Comparison of ENCODE assay signal across 8 mouse cellular contexts in genomic region chr11:22512038-22513001, GRCm38 (mm10). TPM values are rescaled to one million over a fixed set of nuclear protein-coding genes. Genes with fewer than 3 reads are reported as not detected.
DNase-seq lines count a peak whose midpoint lies in the region; ATAC-seq and TF ChIP-seq lines count a peak whose summit lies in the region.

TSS of gene Tmem17 (plus strand) at chr11:22512088.

- peak within 1 kb of the TSS; percentile 69 for H3K4me2 ChIP-seq in forebrain, embryonic 13.5 days
- H3K4me2 ChIP-seq in heart, postnatal 0 days (ENCODE audit: low read depth, low read length) = peak within 1 kb of the TSS; percentile 93
- H3K4me2 ChIP-seq in liver, embryonic 15.5 days = peak within 1 kb of the TSS; percentile 85
- H3K4me2 ChIP-seq in neural tube, embryonic 11.5 days (ENCODE audit: low read depth) = peak within 1 kb of the TSS; percentile 68
- H3K4me2 ChIP-seq in stomach, embryonic 16.5 days (ENCODE audit: low read depth, low read length) = peak within 1 kb of the TSS; percentile 71

- under 1% methylated on average over 61 of the region's 73 CpGs for WGBS in forebrain, embryonic 13.5 days
- WGBS in heart, postnatal 0 days = under 1% methylated on average over 73 of the region's 73 CpGs
- 1% methylated on average over 73 of the region's 73 CpGs for WGBS in liver, embryonic 15.5 days (ENCODE audit: insufficient replicate concordance)
- WGBS in neural tube, embryonic 11.5 days = under 1% methylated on average over 72 of the region's 73 CpGs
- under 1% methylated on average over 73 of the region's 73 CpGs for WGBS in stomach, embryonic 16.5 days

- peak; percentile 59; the same call in 1 of the 2 replicates for TF ChIP-seq EP300 in heart, postnatal 0 days (IDR thresholded peaks at IDR 0.05; ENCODE audit: low read depth)

- H3K9ac ChIP-seq in forebrain, embryonic 13.5 days = peak within 1 kb of the TSS; percentile 88
- peak within 1 kb of the TSS; percentile 90 for H3K9ac ChIP-seq in heart, postnatal 0 days (replicated peaks; ENCODE audit: low read depth, low read length)
- H3K9ac ChIP-seq in liver, embryonic 15.5 days = peak within 1 kb of the TSS; percentile 64
- peak within 1 kb of the TSS; percentile 96 for H3K9ac ChIP-seq in neural tube, embryonic 11.5 days (ENCODE audit: low read length)
- peak within 1 kb of the TSS; percentile 97 for H3K9ac ChIP-seq in stomach, embryonic 16.5 days (ENCODE audit: low read length)

- peak within 1 kb of the TSS; percentile 95 for H3K27ac ChIP-seq in forebrain, embryonic 13.5 days
- peak within 1 kb of the TSS; percentile 93 for H3K27ac ChIP-seq in heart, postnatal 0 days (ENCODE audit: low read depth)
- H3K27ac ChIP-seq in liver, embryonic 15.5 days (replicated peaks) = peak within 1 kb of the TSS; percentile 72
- H3K27ac ChIP-seq in neural tube, embryonic 11.5 days (ENCODE audit: low read depth, low read length) = peak within 1 kb of the TSS; percentile 90
- peak within 1 kb of the TSS; percentile 97 for H3K27ac ChIP-seq in stomach, embryonic 16.5 days (ENCODE audit: low read length)

- H3K27me3 ChIP-seq in forebrain, embryonic 13.5 days = no peaks in the 10 kb centered on the region
- no peaks in the 10 kb centered on the region for H3K27me3 ChIP-seq in heart, postnatal 0 days (ENCODE audit: control insufficient read depth, insufficient read depth, low read length)
- no peaks in the 10 kb centered on the region for H3K27me3 ChIP-seq in liver, embryonic 15.5 days
- no peaks in the 10 kb centered on the region for H3K27me3 ChIP-seq in neural tube, embryonic 11.5 days (ENCODE audit: control insufficient read depth, insufficient read depth, low read length)
- no peaks in the 10 kb centered on the region for H3K27me3 ChIP-seq in stomach, embryonic 16.5 days (ENCODE audit: control insufficient read depth, insufficient read depth, low read length)

- no peak for TF ChIP-seq CTCF in heart, postnatal 0 days (IDR thresholded peaks at IDR 0.05; ENCODE audit: low read depth)

- ATAC-seq in forebrain, embryonic 13.5 days = peak; percentile 95
- ATAC-seq in heart, postnatal 0 days (ENCODE audit: insufficient read depth, low read depth) = peak; percentile 94
- peak; percentile 90 for ATAC-seq in liver, embryonic 15.5 days (ENCODE audit: insufficient read depth)
- ATAC-seq in neural tube, embryonic 11.5 days (ENCODE audit: insufficient read depth, low FRiP score, low TSS enrichment) = peak; percentile 94
- peak; percentile 96 for ATAC-seq in stomach, embryonic 16.5 days (ENCODE audit: insufficient read depth, low FRiP score)

- peaks cover 6% of the 10 kb centered on the region; the same call in 1 of the 2 replicates for H3K36me3 ChIP-seq in forebrain, embryonic 13.5 days (ENCODE audit: poor library complexity, severe bottlenecking)
- H3K36me3 ChIP-seq in heart, postnatal 0 days (replicated peaks; ENCODE audit: control insufficient read depth, insufficient read depth, low read length) = no peaks in the 10 kb centered on the region
- H3K36me3 ChIP-seq in liver, embryonic 15.5 days (replicated peaks) = no peaks in the 10 kb centered on the region
- H3K36me3 ChIP-seq in neural tube, embryonic 11.5 days (ENCODE audit: control insufficient read depth, insufficient read depth, low read length) = no peaks in the 10 kb centered on the region
- no peaks in the 10 kb centered on the region for H3K36me3 ChIP-seq in stomach, embryonic 16.5 days (ENCODE audit: control insufficient read depth, insufficient read depth, low read length)

- H3K9me3 ChIP-seq in forebrain, embryonic 13.5 days (replicated peaks) = no peaks in the 10 kb centered on the region; the same call in 1 of the 2 replicates
- H3K9me3 ChIP-seq in heart, postnatal 0 days (replicated peaks; ENCODE audit: control insufficient read depth, low read length) = no peaks in the 10 kb centered on the region
- no peaks in the 10 kb centered on the region for H3K9me3 ChIP-seq in liver, embryonic 15.5 days (replicated peaks)
- H3K9me3 ChIP-seq in neural tube, embryonic 11.5 days (ENCODE audit: control insufficient read depth, low read length) = no peaks in the 10 kb centered on the region
- no peaks in the 10 kb centered on the region for H3K9me3 ChIP-seq in stomach, embryonic 16.5 days (replicated peaks; ENCODE audit: control insufficient read depth, low read length)

- DNase-seq in CD8-positive naive resting alpha-beta T cell, adult 2 months (ENCODE audit: low read depth in 2 of 2, low spot score in 2 of 2) = peak; percentile 28 to 35
- peak; percentile 34 for DNase-seq in c-Kit-positive CD71-positive TER-119-negative erythroid progenitor cells, embryonic 14.5 days (ENCODE audit: low read depth)
- DNase-seq in heart, postnatal 0 days (ENCODE audit: low spot score) = peak; percentile 69
- DNase-seq in kidney, postnatal 4 days = peak; percentile 93 to 95
- peak; percentile 89 for DNase-seq in neural tube, embryonic 11.5 days (ENCODE audit: low spot score)

- no peaks in the 10 kb centered on the region for H3K4me1 ChIP-seq in forebrain, embryonic 13.5 days
- H3K4me1 ChIP-seq in heart, postnatal 0 days (ENCODE audit: control insufficient read depth, insufficient read depth) = no peaks in the 10 kb centered on the region
- peaks cover 9% of the 10 kb centered on the region; the same call in 1 of the 2 replicates for H3K4me1 ChIP-seq in liver, embryonic 15.5 days (replicated peaks)
- H3K4me1 ChIP-seq in neural tube, embryonic 11.5 days (ENCODE audit: control insufficient read depth, insufficient read depth, low read length) = no peaks in the 10 kb centered on the region
- no peaks in the 10 kb centered on the region for H3K4me1 ChIP-seq in stomach, embryonic 16.5 days (ENCODE audit: control insufficient read depth, insufficient read depth, low read length)

- H3K4me3 ChIP-seq in forebrain, embryonic 13.5 days = peak within 1 kb of the TSS; percentile 72
- H3K4me3 ChIP-seq in heart, postnatal 0 days (ENCODE audit: low read depth, low read length) = peak within 1 kb of the TSS; percentile 93
- peak within 1 kb of the TSS; percentile 72 for H3K4me3 ChIP-seq in liver, embryonic 15.5 days (replicated peaks)
- peak within 1 kb of the TSS; percentile 70 for H3K4me3 ChIP-seq in neural tube, embryonic 11.5 days (ENCODE audit: low read depth, low read length)
- peak within 1 kb of the TSS; percentile 84 for H3K4me3 ChIP-seq in stomach, embryonic 16.5 days (replicated peaks; ENCODE audit: low read length)

RNA-seq across cellular contexts. Expression of gene Tmem17, which starts in this region (rescaled TPM):
- 15.3 and 17.3 TPM in 2 replicates for polyA plus RNA-seq in forebrain, embryonic 13.5 days (2015; fragmentation: Nextera tagmentation; extraction: Ambion mirVana)
- 9.4 and 19.0 TPM in 2 replicates for total RNA-seq in heart, postnatal 0 days (2014; rRNA removed; ENCODE audit: low replicate concordance)
- 9.4 and 10.0 TPM in 2 replicates for polyA plus RNA-seq in heart, postnatal 0 days (2015; fragmentation: Nextera tagmentation; extraction: Ambion mirVana)
- polyA plus RNA-seq in liver, embryonic 15.5 days (2015; fragmentation: Nextera tagmentation; extraction: Ambion mirVana) = 1.5 and 1.8 TPM in 2 replicates
- polyA plus RNA-seq in neural tube, embryonic 11.5 days (2014; fragmentation: Nextera tagmentation; extraction: Ambion mirVana) = 12.8 and 13.9 TPM in 2 replicates
- polyA plus RNA-seq in stomach, embryonic 16.5 days (2015; fragmentation: Nextera tagmentation; extraction: Ambion mirVana) = 9.8 and 11.3 TPM in 2 replicates

Comparison
In these comparisons a context has a peak if more than half of its experiments do, and no peak if none do; other contexts are left out.
1. Peak in every context shown above with its lines: DNase-seq, ATAC-seq, H3K4me3 ChIP-seq and H3K27ac ChIP-seq.
2. DNase-seq: peak in every context shown above with its lines; median percentile 94 in kidney, postnatal 4 days; 89 in neural tube, embryonic 11.5 days; 69 in heart, postnatal 0 days; 34 in c-Kit-positive CD71-positive TER-119-negative erythroid progenitor cells, embryonic 14.5 days; 32 in CD8-positive naive resting alpha-beta T cell, adult 2 months.